8 mouse cellular contexts compared by ENCODE assay signal in the genomic region with DNA sequence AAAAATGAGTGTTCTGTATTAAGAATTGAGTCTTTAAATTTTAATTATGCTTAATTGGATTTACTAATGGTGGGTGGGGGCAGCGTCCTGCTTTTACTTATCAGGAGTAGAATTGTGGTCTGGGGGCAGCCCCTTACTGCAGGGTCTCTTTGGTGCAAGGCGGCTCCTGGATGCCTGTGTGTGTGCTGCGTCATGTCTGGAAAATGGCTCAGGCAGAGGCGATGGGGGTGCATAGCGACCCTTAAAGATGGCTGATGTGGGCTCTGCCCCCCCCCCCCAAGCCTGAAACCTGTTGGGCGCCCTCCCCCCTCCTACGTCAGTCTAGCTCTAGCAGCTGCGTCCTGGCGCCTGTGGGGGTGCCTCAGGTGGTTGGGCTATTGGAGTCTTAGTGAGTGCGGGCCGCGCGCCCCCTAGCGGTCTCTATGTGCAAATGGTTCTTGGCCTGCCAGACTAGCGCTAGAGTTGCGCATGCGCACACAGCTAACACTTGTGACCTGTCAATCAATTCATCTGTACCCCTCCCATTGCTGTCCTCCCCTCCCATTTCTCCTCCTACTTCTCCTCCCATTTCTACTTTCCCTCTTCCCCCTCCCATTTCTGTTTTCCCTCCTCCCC. TPM values are rescaled to one million over a fixed set of nuclear protein-coding genes. Genes with fewer than 3 reads are reported as not detected.
DNase-seq lines count a peak whose midpoint lies in the region; ATAC-seq and TF ChIP-seq lines count a peak whose summit lies in the region.

No protein-coding gene starts in this region.

- no peak overlapping the region for H3K27ac ChIP-seq in embryonic facial prominence, embryonic 12.5 days
- H3K27ac ChIP-seq in heart, postnatal 0 days (ENCODE audit: low read depth) = no peak overlapping the region
- no peak overlapping the region for H3K27ac ChIP-seq in small intestine, adult 2 months (ENCODE audit: insufficient read depth, low read depth, low read length)

- no peak for ATAC-seq in embryonic facial prominence, embryonic 12.5 days (ENCODE audit: insufficient number of reproducible peaks, insufficient read depth, low FRiP score, low TSS enrichment)
- ATAC-seq in heart, postnatal 0 days (ENCODE audit: insufficient read depth, low read depth) = peak; percentile 54
- no peak; the same call in 1 of the 2 replicates for ATAC-seq in monocyte, adult 5-6 weeks (replicated peaks; ENCODE audit: insufficient number of reproducible peaks, low FRiP score, low TSS enrichment, poor library complexity, severe bottlenecking)

- 0 out of 2 replicates have a peak overlapping the region, but pooled peaks have one; percentile 7 for H3K4me2 ChIP-seq in embryonic facial prominence, embryonic 12.5 days (replicated peaks)
- no peak overlapping the region for H3K4me2 ChIP-seq in heart, postnatal 0 days (ENCODE audit: low read depth, low read length)

- intact Hi-C loops in left cerebral cortex, postnatal 36 days (cut with DNase I) = loop anchor here (5.0 to 10.0 kb wide), 2 partner anchors 145 to 638 kb away; no protein-coding TSS in a partner anchor

- TF ChIP-seq POLR2A in small intestine, adult 2 months (IDR thresholded peaks at IDR 0.05; ENCODE audit: low read depth, low read length) = no peak

- WGBS in embryonic facial prominence, embryonic 12.5 days = 51% methylated on average over 13 of the region's 17 CpGs
- WGBS in heart, postnatal 0 days = 55% methylated on average over 15 of the region's 17 CpGs
- 46% methylated on average over 17 of the region's 17 CpGs for WGBS in small intestine, adult 2 months

- peak; percentile 61 for DNase-seq in Muller cell, postnatal 12 days (ENCODE audit: inconsistent ontology term)
- DNase-seq in adrenal gland, postnatal 4 days (ENCODE audit: low spot score in 2 of 2) = peak; percentile 47 to 55
- peak; percentile 59 for DNase-seq in heart, postnatal 0 days (ENCODE audit: low spot score)
- DNase-seq in left cerebral cortex, postnatal 36 days (ENCODE audit: low spot score in 2 of 2) = peak; percentile 85 to 87
- peak; percentile 87 for DNase-seq in mesoderm, embryonic 11.5 days (ENCODE audit: low read depth, low spot score)

- no peak for TF ChIP-seq EP300 in heart, postnatal 0 days (IDR thresholded peaks at IDR 0.05; ENCODE audit: low read depth)

- H3K36me3 ChIP-seq in embryonic facial prominence, embryonic 12.5 days = peaks cover 16% of the 10 kb centered on the region
- no peaks in the 10 kb centered on the region for H3K36me3 ChIP-seq in heart, postnatal 0 days (replicated peaks; ENCODE audit: control insufficient read depth, insufficient read depth, low read length)
- H3K36me3 ChIP-seq in small intestine, adult 2 months (ENCODE audit: control insufficient read depth, insufficient read depth, low read length) = no peaks in the 10 kb centered on the region

- peak; percentile 40 for TF ChIP-seq CTCF in heart, postnatal 0 days (IDR thresholded peaks at IDR 0.05; ENCODE audit: low read depth)
- peak; percentile 11; the same call in 1 of the 2 replicates for TF ChIP-seq CTCF in small intestine, adult 2 months (IDR thresholded peaks at IDR 0.05; ENCODE audit: extremely low read depth, insufficient read length, insufficient replicate concordance, low read depth, low read length)

- peaks cover 44% of the 10 kb centered on the region for H3K9me3 ChIP-seq in embryonic facial prominence, embryonic 12.5 days
- H3K9me3 ChIP-seq in heart, postnatal 0 days (replicated peaks; ENCODE audit: control insufficient read depth, low read length) = peaks cover 29% of the 10 kb centered on the region

- H3K4me3 ChIP-seq in embryonic facial prominence, embryonic 12.5 days = peak overlapping the region; percentile 49
- H3K4me3 ChIP-seq in heart, postnatal 0 days (ENCODE audit: low read depth, low read length) = peak overlapping the region; percentile 47; the same call in 1 of the 2 replicates
- no peak overlapping the region for H3K4me3 ChIP-seq in small intestine, adult 2 months (ENCODE audit: low read depth, low read length)

- no peaks in the 10 kb centered on the region for H3K27me3 ChIP-seq in embryonic facial prominence, embryonic 12.5 days
- no peaks in the 10 kb centered on the region for H3K27me3 ChIP-seq in heart, postnatal 0 days (ENCODE audit: control insufficient read depth, insufficient read depth, low read length)
- peaks cover 3% of the 10 kb centered on the region; the same call in 1 of the 2 replicates for H3K27me3 ChIP-seq in small intestine, adult 2 months (ENCODE audit: control insufficient read depth, insufficient read depth, low read length)

- H3K4me1 ChIP-seq in embryonic facial prominence, embryonic 12.5 days = peaks cover 14% of the 10 kb centered on the region; the same call in 1 of the 2 replicates
- H3K4me1 ChIP-seq in heart, postnatal 0 days (ENCODE audit: control insufficient read depth, insufficient read depth) = no peaks in the 10 kb centered on the region
- no peaks in the 10 kb centered on the region for H3K4me1 ChIP-seq in small intestine, adult 2 months (ENCODE audit: control insufficient read depth, insufficient read depth, insufficient read length, low read length)

- no peak overlapping the region for H3K9ac ChIP-seq in embryonic facial prominence, embryonic 12.5 days
- no peak overlapping the region for H3K9ac ChIP-seq in heart, postnatal 0 days (replicated peaks; ENCODE audit: low read depth, low read length)

RNA-seq across cellular contexts. Expression of a gene that starts 57.4 kb away (rescaled TPM):
- total RNA-seq in adrenal gland, postnatal 4 days (2021) = 10 to 100 TPM in 1 of 2 experiments, 1 to 10 TPM in 1; 8.8 to 10.3 TPM
- 2.2 and 2.9 TPM in 2 replicates for polyA plus RNA-seq in embryonic facial prominence, embryonic 12.5 days (2016; fragmentation: Nextera tagmentation; extraction: Ambion mirVana)
- total RNA-seq in heart, postnatal 0 days (2014; rRNA removed; ENCODE audit: low replicate concordance) = 0.15 and 0.23 TPM in 2 replicates
- 0.14 and 0.16 TPM in 2 replicates for polyA plus RNA-seq in heart, postnatal 0 days (2015; fragmentation: Nextera tagmentation; extraction: Ambion mirVana)
- total RNA-seq in left cerebral cortex, postnatal 36 days (2021) = under 1 TPM; 0.10 to 0.32 TPM
- polyA plus RNA-seq in small intestine, adult 2 months (2012; rRNA removed) = not detected in 2 replicates
- total RNA-seq in monocyte, adult 5-6 weeks (2017) = not detected in 3 replicates
